Mouse (Mus musculus) ES-E14 (cell line): ENCODE data around the gene Kif26b.

ENCODE experiments used
- CHD2 ChIP-seq: IDR thresholded peaks from 2 replicates; pipeline ENCODE4 v1.6.1; 2014; ENCODE audit warnings: mild to moderate bottlenecking, low read depth, low read length, inconsistent platforms
- HCFC1 ChIP-seq: IDR thresholded peaks from 2 replicates; pipeline ENCODE4 v1.6.1; 2012; ENCODE audit warnings: low read length, inconsistent platforms, borderline replicate concordance; ENCODE audit not compliant: insufficient read depth
- MAFK ChIP-seq: IDR thresholded peaks from 2 replicates; pipeline ENCODE4 v1.6.1; 2014; ENCODE audit warnings: mild to moderate bottlenecking, low read depth, low read length, inconsistent platforms; ENCODE audit not compliant: insufficient read depth
- ZC3H11A ChIP-seq: IDR thresholded peaks from 2 replicates; pipeline ENCODE4 v1.6.1; 2012; ENCODE audit warnings: low read depth, mild to moderate bottlenecking, inconsistent platforms, low read length, borderline replicate concordance
- ZNF384 ChIP-seq: IDR thresholded peaks from 2 replicates; pipeline ENCODE4 v1.6.1; 2012; ENCODE audit warnings: low read depth, low read length, inconsistent platforms

DNA sequence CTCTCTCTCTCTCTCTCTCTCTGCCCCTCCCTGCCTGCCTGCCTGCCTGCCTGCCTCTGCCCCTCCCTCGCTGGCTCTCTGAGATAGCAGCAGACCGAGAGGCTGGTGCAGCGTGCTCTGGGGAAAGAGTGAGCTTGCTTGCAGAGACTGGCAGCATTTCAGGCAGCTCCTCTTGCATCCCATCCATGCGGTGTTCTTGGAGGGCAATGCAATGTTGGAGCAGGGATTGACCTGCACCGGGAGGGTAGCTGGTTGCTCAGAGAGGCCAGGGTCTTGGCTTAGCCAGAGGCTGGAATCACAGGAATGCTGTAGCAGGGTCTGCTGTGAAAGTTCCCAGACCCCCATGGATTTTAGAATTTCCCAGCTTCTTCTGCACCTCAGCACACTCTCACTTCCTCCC lies 269.4 kb downstream of the Kif26b start:
- no peak for TF ChIP-seq HCFC1
- no peak for TF ChIP-seq MAFK
- no peak for TF ChIP-seq CHD2
- TF ChIP-seq ZC3H11A: no peak
- TF ChIP-seq ZNF384: no peak
